Mouse (Mus musculus): ENCODE data around the gene Ric8a. TPM values are rescaled to one million over a fixed set of nuclear protein-coding genes. Genes with fewer than 3 reads are reported as not detected.

The Ric8a gene
- polyA plus RNA-seq, 2 experiments = 70.3 to 74.0 TPM

- Histone ChIP-seq H3K9me3 (ENCODE audit: control insufficient read depth, low read length) (no peaks in the 10 kb centered on the region), H3K4me1 (ENCODE audit: control insufficient read depth, insufficient read depth, low read length) (0 out of 2 replicates have a peak, but pooled peaks cover 3% of the 10 kb centered on the region), H3K4me2 (replicated peaks; ENCODE audit: low read depth, low read length, severe bottlenecking) (peak overlapping the region; percentile 73), H3K4me3 (replicated peaks; ENCODE audit: low read length) (peak overlapping the region; percentile 35), H3K27ac (replicated peaks; ENCODE audit: low read depth, low read length) (no peak overlapping the region), H3K27me3 (ENCODE audit: control insufficient read depth, insufficient read depth, low read length) (no peaks in the 10 kb centered on the region), H3K9ac (ENCODE audit: low read depth, low read length, severe bottlenecking) (peak overlapping the region; percentile 44), H3K36me3 (ENCODE audit: control insufficient read depth, insufficient read depth, low read length) (no peaks in the 10 kb centered on the region)
- 5% methylated on average over 19 of the region's 19 CpGs for WGBS
- DNase-seq (ENCODE audit: low spot score) (peak; percentile 64), ATAC-seq (ENCODE audit: low FRiP score, low read depth) (peak; percentile 82)
- TF ChIP-seq POLR2A (IDR thresholded peaks at IDR 0.05; ENCODE audit: borderline replicate concordance, extremely low read depth, insufficient read depth, insufficient read length) = no peak
Measured at GRCm38 (mm10) chr7:140908634-140909107, 51.9 kb downstream of the Ric8a start.

- no peak for TF ChIP-seq POLR2A (IDR thresholded peaks at IDR 0.05; ENCODE audit: borderline replicate concordance, extremely low read depth, insufficient read depth, insufficient read length)
- 66% methylated on average over 3 of the region's 3 CpGs for WGBS
- Histone ChIP-seq H3K4me3 (replicated peaks; ENCODE audit: low read length) (no peak overlapping the region), H3K4me1 (ENCODE audit: control insufficient read depth, insufficient read depth, low read length) (0 out of 2 replicates have a peak, but pooled peaks cover 3% of the 10 kb centered on the region), H3K9me3 (ENCODE audit: control insufficient read depth, low read length) (no peaks in the 10 kb centered on the region), H3K4me2 (replicated peaks; ENCODE audit: low read depth, low read length, severe bottlenecking) (no peak overlapping the region), H3K9ac (ENCODE audit: low read depth, low read length, severe bottlenecking) (no peak overlapping the region), H3K36me3 (ENCODE audit: control insufficient read depth, insufficient read depth, low read length) (no peaks in the 10 kb centered on the region), H3K27me3 (ENCODE audit: control insufficient read depth, insufficient read depth, low read length) (no peaks in the 10 kb centered on the region), H3K27ac (replicated peaks; ENCODE audit: low read depth, low read length) (no peak overlapping the region)
- ATAC-seq (ENCODE audit: low FRiP score, low read depth) (no peak), DNase-seq (ENCODE audit: low spot score) (no peak)
Measured at GRCm38 (mm10) chr7:140912293-140912692, 55.5 kb downstream of the Ric8a start.

- TF ChIP-seq POLR2A (IDR thresholded peaks at IDR 0.05; ENCODE audit: borderline replicate concordance, extremely low read depth, insufficient read depth, insufficient read length) = no peak
- 62% methylated on average over 5 of the region's 5 CpGs for WGBS
- DNase-seq (ENCODE audit: low spot score) = no peak
- Histone ChIP-seq H3K4me3 (replicated peaks; ENCODE audit: low read length) (no peak overlapping the region), H3K27ac (replicated peaks; ENCODE audit: low read depth, low read length) (no peak overlapping the region), H3K4me2 (replicated peaks; ENCODE audit: low read depth, low read length, severe bottlenecking) (no peak overlapping the region), H3K4me1 (ENCODE audit: control insufficient read depth, insufficient read depth, low read length) (0 out of 2 replicates have a peak, but pooled peaks cover 3% of the 10 kb centered on the region), H3K27me3 (ENCODE audit: control insufficient read depth, insufficient read depth, low read length) (no peaks in the 10 kb centered on the region), H3K9ac (ENCODE audit: low read depth, low read length, severe bottlenecking) (no peak overlapping the region), H3K9me3 (ENCODE audit: control insufficient read depth, low read length) (no peaks in the 10 kb centered on the region), H3K36me3 (ENCODE audit: control insufficient read depth, insufficient read depth, low read length) (no peaks in the 10 kb centered on the region)
- no peak for ATAC-seq (ENCODE audit: low FRiP score, low read depth)
Measured at GRCm38 (mm10) chr7:140912846-140913482, 56.2 kb downstream of the Ric8a start.

Other genes with a start within 250 kb of the Ric8a start
- not detected in 2 replicates for gene Olfr61, start 228.0 kb upstream of the Ric8a start, polyA plus RNA-seq (2012; rRNA removed)
- not detected in 2 replicates for gene Olfr61, start 228.0 kb upstream of the Ric8a start, polyA plus RNA-seq (2014; fragmentation: Nextera tagmentation; extraction: Ambion mirVana)
- not detected in 2 replicates for gene Olfr53, start 210.5 kb upstream of the Ric8a start, polyA plus RNA-seq (2012; rRNA removed)
- not detected in 2 replicates for gene Olfr53, start 210.5 kb upstream of the Ric8a start, polyA plus RNA-seq (2014; fragmentation: Nextera tagmentation; extraction: Ambion mirVana)
- 0.19 and 0.20 TPM in 2 replicates for gene Olfr539, start 197.0 kb upstream of the Ric8a start, polyA plus RNA-seq (2012; rRNA removed)
- 0.03 TPM in 1 of 2 replicates, not detected in the other for gene Olfr539, start 197.0 kb upstream of the Ric8a start, polyA plus RNA-seq (2014; fragmentation: Nextera tagmentation; extraction: Ambion mirVana)
- 0.04 and 0.06 TPM in 2 replicates for gene Olfr45, start 175.0 kb upstream of the Ric8a start, polyA plus RNA-seq (2012; rRNA removed)
- not detected in 2 replicates for gene Olfr45, start 175.0 kb upstream of the Ric8a start, polyA plus RNA-seq (2014; fragmentation: Nextera tagmentation; extraction: Ambion mirVana)
- not detected in 2 replicates for gene Olfr541, start 159.7 kb upstream of the Ric8a start, polyA plus RNA-seq (2012; rRNA removed)
- not detected in 2 replicates for gene Olfr541, start 159.7 kb upstream of the Ric8a start, polyA plus RNA-seq (2014; fragmentation: Nextera tagmentation; extraction: Ambion mirVana)
- gene Cyp2e1, start 93.2 kb upstream of the Ric8a start, polyA plus RNA-seq (2012; rRNA removed) = 0.05 and 0.12 TPM in 2 replicates
- gene Cyp2e1, start 93.2 kb upstream of the Ric8a start, polyA plus RNA-seq (2014; fragmentation: Nextera tagmentation; extraction: Ambion mirVana) = not detected in 2 replicates
- gene Syce1, start 69.1 kb upstream of the Ric8a start, polyA plus RNA-seq (2012; rRNA removed) = 0.39 and 0.55 TPM in 2 replicates
- gene Syce1, start 69.1 kb upstream of the Ric8a start, polyA plus RNA-seq (2014; fragmentation: Nextera tagmentation; extraction: Ambion mirVana) = 0.54 and 0.66 TPM in 2 replicates
- gene Zfp941, start 34.8 kb upstream of the Ric8a start, polyA plus RNA-seq (2012; rRNA removed) = 0.83 and 0.93 TPM in 2 replicates
- 1.3 and 1.5 TPM in 2 replicates for gene Zfp941, start 34.8 kb upstream of the Ric8a start, polyA plus RNA-seq (2014; fragmentation: Nextera tagmentation; extraction: Ambion mirVana)
- gene Urah, start 21.9 kb upstream of the Ric8a start, polyA plus RNA-seq (2012; rRNA removed) = 1.2 and 2.5 TPM in 2 replicates
- 6.2 and 9.0 TPM in 2 replicates for gene Urah, start 21.9 kb upstream of the Ric8a start, polyA plus RNA-seq (2014; fragmentation: Nextera tagmentation; extraction: Ambion mirVana)
- gene Scgb1c1, start 11.4 kb upstream of the Ric8a start, polyA plus RNA-seq (2012; rRNA removed) = not detected in 2 replicates
- not detected in 2 replicates for gene Scgb1c1, start 11.4 kb upstream of the Ric8a start, polyA plus RNA-seq (2014; fragmentation: Nextera tagmentation; extraction: Ambion mirVana)
- 0.04 TPM in 2 replicates for gene Odf3, start 9.2 kb upstream of the Ric8a start, polyA plus RNA-seq (2012; rRNA removed)
- gene Odf3, start 9.2 kb upstream of the Ric8a start, polyA plus RNA-seq (2014; fragmentation: Nextera tagmentation; extraction: Ambion mirVana) = not detected in 2 replicates
- 0.12 TPM in 1 of 2 replicates, not detected in the other for gene Gm45785, start 626 bp upstream of the Ric8a start, polyA plus RNA-seq (2012; rRNA removed)
- not detected in 2 replicates for gene Gm45785, start 626 bp upstream of the Ric8a start, polyA plus RNA-seq (2014; fragmentation: Nextera tagmentation; extraction: Ambion mirVana)
- 45.0 and 48.2 TPM in 2 replicates for gene Bet1l, start 620 bp downstream of the Ric8a start, polyA plus RNA-seq (2012; rRNA removed)
- 75.1 and 92.8 TPM in 2 replicates for gene Bet1l, start 620 bp downstream of the Ric8a start, polyA plus RNA-seq (2014; fragmentation: Nextera tagmentation; extraction: Ambion mirVana)
- 98.9 and 113 TPM in 2 replicates for gene Psmd13, start 25.0 kb downstream of the Ric8a start, polyA plus RNA-seq (2012; rRNA removed)
- 133 TPM in 2 replicates for gene Psmd13, start 25.0 kb downstream of the Ric8a start, polyA plus RNA-seq (2014; fragmentation: Nextera tagmentation; extraction: Ambion mirVana)
- gene Sirt3, start 25.4 kb downstream of the Ric8a start, polyA plus RNA-seq (2012; rRNA removed) = 28.3 and 33.1 TPM in 2 replicates
- gene Sirt3, start 25.4 kb downstream of the Ric8a start, polyA plus RNA-seq (2014; fragmentation: Nextera tagmentation; extraction: Ambion mirVana) = 20.1 and 22.3 TPM in 2 replicates
- gene Cox8b, start 43.5 kb downstream of the Ric8a start, polyA plus RNA-seq (2012; rRNA removed) = 14.2 and 14.5 TPM in 2 replicates
- 17.2 and 32.5 TPM in 2 replicates for gene Cox8b, start 43.5 kb downstream of the Ric8a start, polyA plus RNA-seq (2014; fragmentation: Nextera tagmentation; extraction: Ambion mirVana)
- 0.05 TPM in 2 replicates for gene Nlrp6, start 63.9 kb downstream of the Ric8a start, polyA plus RNA-seq (2012; rRNA removed)
- 0.08 TPM in 1 of 2 replicates, not detected in the other for gene Nlrp6, start 63.9 kb downstream of the Ric8a start, polyA plus RNA-seq (2014; fragmentation: Nextera tagmentation; extraction: Ambion mirVana)
- 52.8 and 68.8 TPM in 2 replicates for gene Pgghg, start 84.4 kb downstream of the Ric8a start, polyA plus RNA-seq (2012; rRNA removed)
- 26.7 and 31.3 TPM in 2 replicates for gene Pgghg, start 84.4 kb downstream of the Ric8a start, polyA plus RNA-seq (2014; fragmentation: Nextera tagmentation; extraction: Ambion mirVana)
- gene Ifitm5, start 93.3 kb downstream of the Ric8a start, polyA plus RNA-seq (2012; rRNA removed) = 30.9 and 34.4 TPM in 2 replicates
- 32.3 and 44.3 TPM in 2 replicates for gene Ifitm5, start 93.3 kb downstream of the Ric8a start, polyA plus RNA-seq (2014; fragmentation: Nextera tagmentation; extraction: Ambion mirVana)
- not detected in 2 replicates for gene Gm45717, start 99.0 kb downstream of the Ric8a start, polyA plus RNA-seq (2012; rRNA removed)
- gene Gm45717, start 99.0 kb downstream of the Ric8a start, polyA plus RNA-seq (2014; fragmentation: Nextera tagmentation; extraction: Ambion mirVana) = not detected in 2 replicates
- 1,234 and 1,466 TPM in 2 replicates for gene Ifitm2, start 99.0 kb downstream of the Ric8a start, polyA plus RNA-seq (2012; rRNA removed)
- gene Ifitm2, start 99.0 kb downstream of the Ric8a start, polyA plus RNA-seq (2014; fragmentation: Nextera tagmentation; extraction: Ambion mirVana) = 1,822 and 1,827 TPM in 2 replicates
- gene Ifitm1, start 110.3 kb downstream of the Ric8a start, polyA plus RNA-seq (2012; rRNA removed) = 68.1 and 115 TPM in 2 replicates
- 55.4 and 66.7 TPM in 2 replicates for gene Ifitm1, start 110.3 kb downstream of the Ric8a start, polyA plus RNA-seq (2014; fragmentation: Nextera tagmentation; extraction: Ambion mirVana)
- 85.6 and 91.3 TPM in 2 replicates for gene Ifitm3, start 153.8 kb downstream of the Ric8a start, polyA plus RNA-seq (2012; rRNA removed)
- 184 and 201 TPM in 2 replicates for gene Ifitm3, start 153.8 kb downstream of the Ric8a start, polyA plus RNA-seq (2014; fragmentation: Nextera tagmentation; extraction: Ambion mirVana)
- 1.3 and 1.8 TPM in 2 replicates for gene Ifitm6, start 161.0 kb downstream of the Ric8a start, polyA plus RNA-seq (2012; rRNA removed)
- 1.2 and 1.7 TPM in 2 replicates for gene Ifitm6, start 161.0 kb downstream of the Ric8a start, polyA plus RNA-seq (2014; fragmentation: Nextera tagmentation; extraction: Ambion mirVana)
- gene Gm17387, start 172.2 kb downstream of the Ric8a start, polyA plus RNA-seq (2012; rRNA removed) = not detected in 2 replicates
- gene Gm17387, start 172.2 kb downstream of the Ric8a start, polyA plus RNA-seq (2014; fragmentation: Nextera tagmentation; extraction: Ambion mirVana) = not detected in 2 replicates
- 46.5 and 53.7 TPM in 2 replicates for gene B4galnt4, start 204.1 kb downstream of the Ric8a start, polyA plus RNA-seq (2012; rRNA removed)
- gene B4galnt4, start 204.1 kb downstream of the Ric8a start, polyA plus RNA-seq (2014; fragmentation: Nextera tagmentation; extraction: Ambion mirVana) = 12.3 and 17.1 TPM in 2 replicates
- 37.6 and 38.8 TPM in 2 replicates for gene Pkp3, start 221.3 kb downstream of the Ric8a start, polyA plus RNA-seq (2012; rRNA removed)
- gene Pkp3, start 221.3 kb downstream of the Ric8a start, polyA plus RNA-seq (2014; fragmentation: Nextera tagmentation; extraction: Ambion mirVana) = 62.4 and 65.9 TPM in 2 replicates
- gene Sigirr, start 243.6 kb downstream of the Ric8a start, polyA plus RNA-seq (2012; rRNA removed) = 2.5 and 3.1 TPM in 2 replicates
- gene Sigirr, start 243.6 kb downstream of the Ric8a start, polyA plus RNA-seq (2014; fragmentation: Nextera tagmentation; extraction: Ambion mirVana) = 2.7 and 4.0 TPM in 2 replicates

Data from limb, embryonic 14.5 days (tissue).